Mouse (Mus musculus) kidney, adult 2 months (tissue): Measurements from ENCODE around the gene Cers1. TPM values are rescaled to one million over a fixed set of nuclear protein-coding genes. Genes with fewer than 3 reads are reported as not detected.

ENCODE experiments used
- DNase-seq: peaks from one replicate; pipeline ENCODE4 v3.0.0; 2021
- H3K27ac ChIP-seq: fragments of 200-500 bp; 2 replicates; pipeline ENCODE4 v1.5.1; 2012; ENCODE audit warnings: low read depth, low read length, control low read depth, inconsistent platforms; ENCODE audit not compliant: insufficient read depth
- H3K27me3 ChIP-seq: fragments of 200-500 bp; replicated peaks from 2 replicates; pipeline ENCODE4 v1.6.1; 2012; ENCODE audit warnings: mild to moderate bottlenecking, moderate library complexity, low read length, inconsistent platforms; ENCODE audit not compliant: control insufficient read depth, insufficient read depth
- H3K36me3 ChIP-seq: fragments of 200-500 bp; 2 replicates; pipeline ENCODE4 v1.6.1; 2012; ENCODE audit warnings: mild to moderate bottlenecking, moderate library complexity, low read length, inconsistent platforms; ENCODE audit not compliant: control insufficient read depth, insufficient read depth
- H3K4me1 ChIP-seq: fragments of 200-500 bp; 2 replicates; pipeline ENCODE4 v1.6.1; 2011; ENCODE audit warnings: low read length; ENCODE audit not compliant: control insufficient read depth, insufficient read depth
- H3K4me3 ChIP-seq: fragments of 200-500 bp; 2 replicates; pipeline ENCODE4 v1.5.1; 2011; ENCODE audit warnings: mild to moderate bottlenecking, low read depth, low read length, control low read depth; ENCODE audit not compliant: insufficient read depth
- CTCF ChIP-seq: fragments of 200-500 bp; conservative IDR thresholded peaks from 2 replicates; pipeline ENCODE4 v1.5.1; 2011; ENCODE audit warnings: low read depth, mild to moderate bottlenecking, control low read depth, low read length, moderate library complexity, mixed read lengths; ENCODE audit not compliant: insufficient read depth, insufficient read length
- POLR2A ChIP-seq: fragments of 200-500 bp; IDR thresholded peaks from one replicate; pipeline ENCODE4 v1.6.1; 2011; ENCODE audit warnings: low read depth, low read length, control low read depth
- WGBS: fragments of 180-500 bp; shearing (Covaris S2); methylation state at CpG from one replicate; pipeline ENCODE4 v1.1.7; 2018; 5-methylcytosine and 5-hydroxymethylcytosine counted together
- polyA plus RNA-seq: library from polyadenylated mRNA; depleted of rRNA; stranded (reverse); fragments of >200 nt; gene quantifications from 2 replicates; pipeline ENCODE4 v1.2.3, GENCODE M21; 2012

Cers1 gene
- polyA plus RNA-seq, 1 experiment: 0.66 TPM

DNA sequence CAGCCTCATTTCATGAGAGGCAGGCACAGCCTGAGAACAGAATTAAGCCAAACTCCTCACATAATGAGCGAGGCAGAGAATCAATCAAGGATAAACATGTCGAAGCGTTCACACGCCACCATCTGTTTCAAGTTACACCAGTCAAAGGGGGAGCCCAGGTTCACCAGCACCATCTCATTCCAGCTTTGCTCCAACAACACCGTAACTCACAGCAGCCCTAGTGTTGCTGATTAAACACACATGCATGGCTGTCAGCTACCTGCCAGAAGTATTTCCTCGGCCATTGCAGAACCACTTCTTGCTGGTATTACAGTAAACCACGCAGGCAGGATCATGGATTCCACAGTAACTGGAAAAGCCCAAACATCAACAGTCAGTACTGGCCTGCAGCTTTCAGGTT lies 27.5 kb downstream of the Cers1 start:
- no peak for DNase-seq
- TF ChIP-seq CTCF: no peak
- no peaks in the 10 kb centered on the region for H3K27me3 ChIP-seq
- no peak overlapping the region for H3K27ac ChIP-seq
- no peak overlapping the region for H3K4me3 ChIP-seq
- peaks cover 10% of the 10 kb centered on the region; the same call in 1 of the 2 replicates for H3K4me1 ChIP-seq
- H3K36me3 ChIP-seq: no peaks in the 10 kb centered on the region; the same call in 1 of the 2 replicates
- 76% methylated on average over 7 of the region's 7 CpGs for WGBS

- no peak overlapping the region for H3K4me3 ChIP-seq
- DNase-seq: no peak
- TF ChIP-seq POLR2A (no peak), CTCF (peak; percentile 65)
- H3K27ac ChIP-seq: no peak overlapping the region
- H3K27me3 ChIP-seq: no peaks in the 10 kb centered on the region
- no peaks in the 10 kb centered on the region for H3K36me3 ChIP-seq
- WGBS: 48% methylated on average over 6 of the region's 6 CpGs
- peaks cover 16% of the 10 kb centered on the region for H3K4me1 ChIP-seq
Measured at GRCm38 (mm10) chr8:70343696-70344095, 28.1 kb downstream of the Cers1 start.

DNA sequence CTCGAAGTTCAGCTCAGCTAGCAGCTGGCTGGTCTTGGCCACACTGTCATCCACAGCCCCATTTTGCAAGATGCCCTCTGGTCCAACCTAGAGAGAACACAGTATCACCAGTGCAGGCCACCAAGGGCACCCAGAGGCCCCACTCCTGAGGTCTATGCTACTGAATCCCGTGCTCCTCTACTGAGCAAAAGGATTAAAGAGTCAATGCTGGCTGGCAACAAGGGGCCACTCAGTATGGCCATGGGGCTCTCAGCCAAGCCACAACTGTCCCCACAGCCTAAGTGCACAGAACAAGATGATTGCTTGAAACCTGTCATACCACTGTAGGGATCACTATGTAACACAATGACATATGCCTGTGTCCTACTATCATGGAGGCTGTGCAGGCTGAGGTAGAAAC lies 28.7 kb downstream of the Cers1 start:
- TF ChIP-seq CTCF (no peak), POLR2A (no peak)
- Histone ChIP-seq H3K36me3 (no peaks in the 10 kb centered on the region), H3K27ac (no peak overlapping the region), H3K4me1 (peaks cover 22% of the 10 kb centered on the region), H3K4me3 (no peak overlapping the region), H3K27me3 (no peaks in the 10 kb centered on the region)
- no peak for DNase-seq
- 77% methylated on average over 2 of the region's 2 CpGs for WGBS

GRCm38 (mm10) chr8:70347443-70347842 lies 31.9 kb downstream of the Cers1 start:
- H3K27ac ChIP-seq: no peak overlapping the region
- no peak for TF ChIP-seq POLR2A
- TF ChIP-seq CTCF: no peak
- H3K4me3 ChIP-seq: no peak overlapping the region
- WGBS: 61% methylated on average over 4 of the region's 4 CpGs
- no peaks in the 10 kb centered on the region for H3K27me3 ChIP-seq
- no peak for DNase-seq
- peaks cover 46% of the 10 kb centered on the region for H3K4me1 ChIP-seq
- no peaks in the 10 kb centered on the region for H3K36me3 ChIP-seq

- 44% methylated on average over 1 of the region's 1 CpGs for WGBS
- Histone ChIP-seq H3K36me3 (no peaks in the 10 kb centered on the region), H3K4me1 (peaks cover 46% of the 10 kb centered on the region), H3K27ac (no peak overlapping the region), H3K27me3 (no peaks in the 10 kb centered on the region), H3K4me3 (no peak overlapping the region)
- TF ChIP-seq POLR2A: no peak
- DNase-seq: peak; percentile 82
Measured at GRCm38 (mm10) chr8:70347860-70348420, 32.4 kb downstream of the Cers1 start.

DNA sequence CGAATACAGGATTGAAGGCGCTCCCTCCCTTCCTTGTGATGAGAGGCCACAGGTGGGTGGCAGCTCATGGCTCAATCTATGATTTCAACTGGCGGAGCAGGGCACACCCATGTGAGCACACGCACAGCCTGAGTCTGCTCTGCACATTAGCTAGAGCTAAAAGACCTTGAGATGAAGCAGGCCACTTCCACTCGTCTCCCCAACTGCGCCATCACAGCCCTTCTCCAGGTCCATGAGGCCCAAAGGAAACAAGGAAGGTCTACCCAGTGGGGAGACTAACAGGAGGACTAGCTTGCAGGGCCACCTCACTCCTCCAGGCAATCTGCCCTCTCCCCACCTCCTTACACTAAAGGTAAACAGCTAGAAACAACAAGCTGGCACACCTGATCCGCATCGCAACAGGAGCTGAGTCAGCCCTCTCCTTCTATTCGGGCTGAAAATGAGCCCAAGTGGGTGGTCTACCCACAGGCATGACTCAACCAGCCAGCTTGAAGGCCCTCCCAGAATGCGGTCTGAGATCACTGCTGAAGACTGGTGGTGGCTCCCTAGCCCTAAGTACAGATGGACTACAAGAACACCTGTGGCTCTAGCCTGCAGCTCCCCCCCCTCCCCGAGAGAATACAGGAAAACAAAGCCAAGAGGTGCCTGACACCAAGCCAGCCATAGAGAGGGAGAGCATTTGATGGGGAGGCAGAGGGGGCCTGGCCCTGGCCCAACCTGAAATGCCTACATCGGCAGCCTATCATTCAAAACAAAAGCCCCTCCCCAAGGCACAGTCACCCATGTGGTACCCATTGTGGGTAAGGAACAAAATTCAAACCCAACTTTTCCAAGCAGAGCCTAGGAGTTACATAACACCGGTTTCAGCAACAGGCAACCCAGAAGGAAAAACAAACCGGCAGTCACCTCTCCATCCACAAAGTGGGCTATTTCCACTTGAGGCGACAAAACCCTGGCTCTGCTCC lies 35.7 kb downstream of the Cers1 start:
- 0 out of 2 replicates have a peak overlapping the region, but pooled peaks have one; percentile 36 for H3K27ac ChIP-seq
- no peaks in the 10 kb centered on the region for H3K36me3 ChIP-seq
- TF ChIP-seq CTCF: no peak
- TF ChIP-seq POLR2A: no peak
- H3K4me1 ChIP-seq: peaks cover 49% of the 10 kb centered on the region
- no peaks in the 10 kb centered on the region for H3K27me3 ChIP-seq
- H3K4me3 ChIP-seq: peak overlapping the region; percentile 96
- WGBS: 29% methylated on average over 15 of the region's 15 CpGs
- no peak for DNase-seq

- Histone ChIP-seq H3K27me3 (no peaks in the 10 kb centered on the region), H3K4me1 (peaks cover 49% of the 10 kb centered on the region), H3K36me3 (no peaks in the 10 kb centered on the region), H3K27ac (peak overlapping the region; percentile 36), H3K4me3 (peak overlapping the region; percentile 96)
- 8% methylated on average over 3 of the region's 3 CpGs for WGBS
- no peak for DNase-seq
- TF ChIP-seq CTCF: no peak
- no peak for TF ChIP-seq POLR2A
Measured at GRCm38 (mm10) chr8:70352000-70352384, 36.4 kb downstream of the Cers1 start.
